Mouse (Mus musculus) kidney, embryonic 14.5 days (tissue): ENCODE measurements at regions not wholly inside any gene's neighbourhood (a gene's known extent, or its start where the extent isn't known, plus 50 kb on each side); places are given as distances from the start of the nearest gene placed in this dataset.

Source experiments
- ATAC-seq: fragments of 200-750 bp; cut with Nextera tagmentation; 2 replicates; pipeline ENCODE4 v1.8.0; 2017; ENCODE audit warnings: moderate number of reproducible peaks, mild to moderate bottlenecking, moderate TSS enrichment, moderate library complexity; ENCODE audit not compliant: low FRiP score, low TSS enrichment
- H3K27ac ChIP-seq: fragments of 300-500 bp; sonication (generic); 2 replicates; pipeline ENCODE4 v1.5.1; 2014; ENCODE audit warnings: low read depth, mild to moderate bottlenecking, low read length, moderate library complexity, mixed read lengths
- H3K27me3 ChIP-seq: fragments of 300-500 bp; sonication (generic); 2 replicates; pipeline ENCODE4 v1.6.1; 2014; ENCODE audit warnings: mild to moderate bottlenecking, low read length; ENCODE audit not compliant: control insufficient read depth, insufficient read depth
- H3K36me3 ChIP-seq: fragments of 300-500 bp; sonication (generic); 2 replicates; pipeline ENCODE4 v1.6.1; 2014; ENCODE audit warnings: low read length, mixed read lengths; ENCODE audit not compliant: control insufficient read depth, insufficient read depth
- H3K4me1 ChIP-seq: fragments of 300-500 bp; sonication (generic); 2 replicates; pipeline ENCODE4 v1.6.1; 2014; ENCODE audit warnings: low read length, mixed read lengths; ENCODE audit not compliant: control insufficient read depth, insufficient read depth
- H3K4me2 ChIP-seq: fragments of 300-500 bp; sonication (generic); replicated peaks from 2 replicates; pipeline ENCODE4 v1.6.1; 2014; ENCODE audit warnings: low read depth, mild to moderate bottlenecking, low read length
- H3K4me3 ChIP-seq: fragments of 300-500 bp; sonication (generic); 2 replicates; pipeline ENCODE4 v1.5.1; 2014; ENCODE audit warnings: mild to moderate bottlenecking, low read length
- H3K9ac ChIP-seq: fragments of 300-500 bp; sonication (generic); 2 replicates; pipeline ENCODE4 v1.6.1; 2014; ENCODE audit warnings: low read depth, mild to moderate bottlenecking, low read length, moderate library complexity
- H3K9me3 ChIP-seq: fragments of 300-500 bp; sonication (generic); 2 replicates; pipeline ENCODE4 v1.6.1; 2016; ENCODE audit warnings: low read length; ENCODE audit not compliant: control insufficient read depth
- WGBS: fragments of 180-500 bp; shearing (Covaris S2); extraction: QIAGEN DNeasy Blood & Tissue Kit; methylation state at CpG from one replicate; pipeline ENCODE4 v1.1.7; 2014; 5-methylcytosine and 5-hydroxymethylcytosine counted together

GRCm38 (mm10) chr3:70130241-70131029, 123.0 kb downstream of the Otol1 start:
- H3K27me3 ChIP-seq, result no peaks in the 10 kb centered on the region
- no peaks in the 10 kb centered on the region for H3K9me3 ChIP-seq
- no peak for ATAC-seq
- no peak overlapping the region for H3K4me3 ChIP-seq
- H3K27ac ChIP-seq, result no peak overlapping the region
- H3K4me1 ChIP-seq, result no peaks in the 10 kb centered on the region
- H3K4me2 ChIP-seq, result no peak overlapping the region
- WGBS, result 74% methylated on average over 8 of the region's 8 CpGs
- H3K9ac ChIP-seq, result no peak overlapping the region
- H3K36me3 ChIP-seq, result no peaks in the 10 kb centered on the region

GRCm38 (mm10) chr3:70134963-70135362, 127.5 kb downstream of the Otol1 start:
- 21% methylated on average over 2 of the region's 2 CpGs for WGBS
- Histone ChIP-seq H3K9me3 (no peaks in the 10 kb centered on the region), H3K4me2 (no peak overlapping the region), H3K4me1 (no peaks in the 10 kb centered on the region), H3K4me3 (no peak overlapping the region), H3K9ac (no peak overlapping the region), H3K27ac (no peak overlapping the region), H3K27me3 (no peaks in the 10 kb centered on the region), H3K36me3 (no peaks in the 10 kb centered on the region)
- ATAC-seq, result no peak

DNA sequence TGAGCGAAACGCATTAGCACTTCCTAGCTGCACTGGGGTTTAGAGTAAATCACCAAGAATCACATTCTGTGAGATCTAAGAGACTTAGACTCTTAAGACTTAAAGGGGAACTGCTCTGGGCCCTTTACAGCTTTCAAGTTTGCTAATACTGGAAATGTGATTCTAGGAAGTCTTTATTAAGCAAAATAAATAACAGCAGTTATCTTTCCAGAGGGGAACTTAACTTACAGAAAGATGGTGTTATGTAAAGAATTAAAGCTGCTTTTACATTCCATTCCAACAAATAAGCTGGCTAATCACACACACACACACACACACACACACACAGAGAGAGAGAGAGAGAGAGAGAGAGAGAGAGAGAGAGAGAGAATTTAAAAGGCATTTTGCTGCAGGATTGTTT, 131.1 kb downstream of the Otol1 start:
- Histone ChIP-seq H3K27ac (no peak overlapping the region), H3K9me3 (no peaks in the 10 kb centered on the region), H3K27me3 (no peaks in the 10 kb centered on the region), H3K4me3 (no peak overlapping the region), H3K4me1 (no peaks in the 10 kb centered on the region), H3K4me2 (no peak overlapping the region), H3K36me3 (no peaks in the 10 kb centered on the region), H3K9ac (no peak overlapping the region)
- no peak for ATAC-seq
- WGBS, result 61% methylated on average over 2 of the region's 2 CpGs

GRCm38 (mm10) chr3:70138926-70139325, 131.5 kb downstream of the Otol1 start:
- Histone ChIP-seq H3K4me2 (no peak overlapping the region), H3K36me3 (no peaks in the 10 kb centered on the region), H3K27me3 (no peaks in the 10 kb centered on the region), H3K4me3 (no peak overlapping the region), H3K27ac (no peak overlapping the region), H3K9ac (no peak overlapping the region), H3K9me3 (no peaks in the 10 kb centered on the region), H3K4me1 (no peaks in the 10 kb centered on the region)
- no peak for ATAC-seq
- WGBS, result 70% methylated on average over 4 of the region's 4 CpGs

GRCm38 (mm10) chr3:70145728-70146127, 138.3 kb downstream of the Otol1 start:
- Histone ChIP-seq H3K4me3 (no peak overlapping the region), H3K4me2 (no peak overlapping the region), H3K4me1 (no peaks in the 10 kb centered on the region), H3K27me3 (no peaks in the 10 kb centered on the region), H3K9ac (no peak overlapping the region), H3K9me3 (no peaks in the 10 kb centered on the region), H3K36me3 (no peaks in the 10 kb centered on the region), H3K27ac (no peak overlapping the region)
- WGBS, result 46% methylated on average over 1 of the region's 1 CpGs
- ATAC-seq, result no peak

GRCm38 (mm10) chr3:70151156-70151555, 143.7 kb downstream of the Otol1 start:
- no peak overlapping the region for H3K4me2 ChIP-seq
- no peak overlapping the region for H3K9ac ChIP-seq
- no peak for ATAC-seq
- no peaks in the 10 kb centered on the region for H3K36me3 ChIP-seq
- H3K27me3 ChIP-seq, result no peaks in the 10 kb centered on the region
- H3K4me1 ChIP-seq, result no peaks in the 10 kb centered on the region
- H3K4me3 ChIP-seq, result no peak overlapping the region
- no peaks in the 10 kb centered on the region for H3K9me3 ChIP-seq
- WGBS, result 54% methylated on average over 5 of the region's 5 CpGs
- no peak overlapping the region for H3K27ac ChIP-seq

DNA sequence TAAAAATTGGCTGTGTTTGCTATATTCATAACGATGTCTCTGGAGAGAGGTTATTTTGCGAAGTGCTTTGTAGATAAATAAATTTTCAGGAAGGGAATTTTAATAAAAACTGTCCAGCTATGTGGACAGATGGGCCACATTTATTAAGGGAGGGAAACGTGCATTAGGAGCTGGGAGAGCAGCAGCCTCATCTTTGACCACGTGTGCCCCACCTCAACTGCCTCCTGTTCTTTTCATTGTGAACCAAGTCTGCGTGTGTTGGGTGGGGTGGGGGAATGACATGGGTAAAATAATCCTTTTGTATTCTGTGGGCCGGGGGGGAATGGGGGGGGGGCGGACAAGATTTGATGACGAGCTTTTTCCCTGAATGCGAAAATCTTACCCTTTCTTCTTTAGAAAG, 152.6 kb downstream of the Otol1 start:
- 87% methylated on average over 9 of the region's 9 CpGs for WGBS
- H3K9me3 ChIP-seq, result no peaks in the 10 kb centered on the region
- H3K36me3 ChIP-seq, result no peaks in the 10 kb centered on the region
- H3K27ac ChIP-seq, result no peak overlapping the region
- H3K4me1 ChIP-seq, result no peaks in the 10 kb centered on the region
- ATAC-seq, result no peak
- no peak overlapping the region for H3K9ac ChIP-seq
- no peak overlapping the region for H3K4me2 ChIP-seq
- no peaks in the 10 kb centered on the region for H3K27me3 ChIP-seq
- H3K4me3 ChIP-seq, result no peak overlapping the region

- Histone ChIP-seq H3K4me3 (no peak overlapping the region), H3K27ac (no peak overlapping the region), H3K9ac (no peak overlapping the region), H3K27me3 (no peaks in the 10 kb centered on the region), H3K4me2 (no peak overlapping the region), H3K4me1 (no peaks in the 10 kb centered on the region), H3K36me3 (no peaks in the 10 kb centered on the region), H3K9me3 (no peaks in the 10 kb centered on the region)
- 55% methylated on average over 4 of the region's 4 CpGs for WGBS
- ATAC-seq, result no peak
These were observed 164.3 kb downstream of the Otol1 start for GRCm38 (mm10) chr3:70171667-70172066.

GRCm38 (mm10) chr3:70176391-70176790, 169.0 kb downstream of the Otol1 start:
- no peak for ATAC-seq

More at GRCm38 (mm10) chr3:70176391-70176790, 169.0 kb downstream of the Otol1 start:
- Histone ChIP-seq H3K9ac (no peak overlapping the region), H3K36me3 (no peaks in the 10 kb centered on the region), H3K27ac (no peak overlapping the region), H3K4me2 (no peak overlapping the region), H3K4me3 (no peak overlapping the region), H3K9me3 (no peaks in the 10 kb centered on the region), H3K27me3 (no peaks in the 10 kb centered on the region), H3K4me1 (no peaks in the 10 kb centered on the region)
- WGBS, result 73% methylated on average over 1 of the region's 1 CpGs
